Mouse (Mus musculus) lung, postnatal 0 days (tissue): ENCODE measurements around the gene Tst. TPM values are rescaled to one million over a fixed set of nuclear protein-coding genes. Genes with fewer than 3 reads are reported as not detected.

Experiments used
- ATAC-seq: fragments of 200-750 bp; cut with Nextera tagmentation; 2 replicates; pipeline ENCODE4 v1.8.0; 2017; ENCODE audit warnings: moderate library complexity
- DNase-seq: peaks from one replicate; pipeline ENCODE4 v3.0.0-alpha.2; 2016; ENCODE audit warnings: low spot score
- H3K27ac ChIP-seq: fragments of 300-500 bp; sonication (generic); 2 replicates; pipeline ENCODE4 v1.5.1; 2014; ENCODE audit warnings: antibody characterized with exemption, mild to moderate bottlenecking, low read length, mixed read lengths
- H3K27me3 ChIP-seq: fragments of 300-500 bp; sonication (generic); replicated peaks from 2 replicates; pipeline ENCODE4 v1.6.1; 2014; ENCODE audit warnings: low read length, mixed read lengths; ENCODE audit not compliant: insufficient read depth
- H3K36me3 ChIP-seq: fragments of 300-500 bp; sonication (generic); 2 replicates; pipeline ENCODE4 v1.6.1; 2014; ENCODE audit warnings: low read length, mixed read lengths; ENCODE audit not compliant: insufficient read depth
- H3K4me1 ChIP-seq: fragments of 300-500 bp; sonication (generic); 2 replicates; pipeline ENCODE4 v1.6.1; 2014; ENCODE audit warnings: antibody characterized with exemption, low read depth, low read length, mixed read lengths; ENCODE audit not compliant: insufficient read depth
- H3K4me2 ChIP-seq: fragments of 300-500 bp; sonication (generic); replicated peaks from 2 replicates; pipeline ENCODE4 v1.6.1; 2014; ENCODE audit warnings: low read depth, mild to moderate bottlenecking, low read length, moderate library complexity, mixed read lengths
- H3K4me3 ChIP-seq: fragments of 300-500 bp; sonication (generic); 2 replicates; pipeline ENCODE4 v1.5.1; 2014; ENCODE audit warnings: low read depth, low read length
- H3K9ac ChIP-seq: fragments of 300-500 bp; sonication (generic); replicated peaks from 2 replicates; pipeline ENCODE4 v1.6.1; 2014; ENCODE audit warnings: low read depth, mild to moderate bottlenecking
- H3K9me3 ChIP-seq: fragments of 300-500 bp; sonication (generic); 2 replicates; pipeline ENCODE4 v1.6.1; 2016; ENCODE audit warnings: low read length, mixed read lengths
- CTCF ChIP-seq: IDR thresholded peaks from 2 replicates; pipeline ENCODE4 v1.5.1; 2016; ENCODE audit warnings: antibody characterized with exemption, mild to moderate bottlenecking
- EP300 ChIP-seq: IDR thresholded peaks from 2 replicates; pipeline ENCODE4 v1.6.1; 2016; ENCODE audit warnings: antibody characterized with exemption, mild to moderate bottlenecking, control low read depth
- WGBS: fragments of 180-500 bp; shearing (Covaris S2); extraction: QIAGEN DNeasy Blood & Tissue Kit; methylation state at CpG from one replicate; pipeline ENCODE4 v1.1.7; 2014; 5-methylcytosine and 5-hydroxymethylcytosine counted together
- polyA plus RNA-seq: library from polyadenylated mRNA; unstranded; fragments of >200 nt; fragmentation: Nextera tagmentation; extraction: Ambion mirVana; gene quantifications from 2 replicates; pipeline ENCODE4 v1.2.1, GENCODE M21; 2015

Tst gene
- polyA plus RNA-seq, 1 experiment from 2014 or later = 171 TPM

DNA sequence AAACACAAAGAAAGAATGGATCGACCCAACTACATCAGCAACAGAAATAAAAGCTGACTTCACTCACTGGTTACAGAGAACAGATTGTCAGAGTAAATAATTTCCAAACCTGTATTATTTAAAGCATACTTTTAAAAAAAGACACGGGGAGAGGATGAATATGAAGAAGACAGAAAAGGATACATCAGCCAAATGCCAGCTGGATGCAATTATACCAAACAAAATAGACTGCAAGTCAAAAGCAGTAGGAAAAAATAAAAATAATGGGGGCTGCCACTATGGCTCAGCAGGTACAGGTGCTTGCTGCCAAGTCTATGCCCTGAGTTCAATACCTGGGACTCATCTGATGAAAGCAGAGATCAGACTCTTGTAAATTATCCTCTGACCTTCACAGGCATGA, 25.5 kb downstream of the Tst start:
- ATAC-seq = no peak

GRCm38 (mm10) chr15:78378556-78378955, 27.2 kb downstream of the Tst start:
- no peak for ATAC-seq
- Histone ChIP-seq H3K27ac (no peak overlapping the region), H3K4me3 (no peak overlapping the region), H3K27me3 (no peaks in the 10 kb centered on the region), H3K9me3 (no peaks in the 10 kb centered on the region), H3K9ac (no peak overlapping the region), H3K4me1 (peaks cover 6% of the 10 kb centered on the region), H3K4me2 (no peak overlapping the region), H3K36me3 (no peaks in the 10 kb centered on the region)
- no peak for DNase-seq
- TF ChIP-seq CTCF (no peak), EP300 (no peak)
- 49% methylated on average over 10 of the region's 10 CpGs for WGBS

More for the DNA sequence above, 25.5 kb downstream of the Tst start:
- no peak for TF ChIP-seq CTCF
- H3K4me3 ChIP-seq = no peak overlapping the region
- H3K4me1 ChIP-seq = no peaks in the 10 kb centered on the region
- H3K27me3 ChIP-seq = no peaks in the 10 kb centered on the region
- no peak for DNase-seq
- WGBS = 78% methylated on average over 2 of the region's 2 CpGs
- H3K9me3 ChIP-seq = no peaks in the 10 kb centered on the region
- H3K36me3 ChIP-seq = no peaks in the 10 kb centered on the region
- H3K9ac ChIP-seq = no peak overlapping the region
- H3K4me2 ChIP-seq = no peak overlapping the region
- H3K27ac ChIP-seq = no peak overlapping the region

- ATAC-seq (no peak), DNase-seq (no peak)
- H3K4me3 ChIP-seq = no peak overlapping the region
- H3K4me1 ChIP-seq = peaks cover 11% of the 10 kb centered on the region
- no peak overlapping the region for H3K9ac ChIP-seq
- H3K27me3 ChIP-seq = no peaks in the 10 kb centered on the region
- no peak overlapping the region for H3K27ac ChIP-seq
- H3K36me3 ChIP-seq = no peaks in the 10 kb centered on the region
- TF ChIP-seq EP300 (no peak), CTCF (no peak)
- no peak overlapping the region for H3K4me2 ChIP-seq
- 80% methylated on average over 10 of the region's 10 CpGs for WGBS
- no peaks in the 10 kb centered on the region for H3K9me3 ChIP-seq
Observed at GRCm38 (mm10) chr15:78377859-78378258, 27.8 kb downstream of the Tst start.

DNA sequence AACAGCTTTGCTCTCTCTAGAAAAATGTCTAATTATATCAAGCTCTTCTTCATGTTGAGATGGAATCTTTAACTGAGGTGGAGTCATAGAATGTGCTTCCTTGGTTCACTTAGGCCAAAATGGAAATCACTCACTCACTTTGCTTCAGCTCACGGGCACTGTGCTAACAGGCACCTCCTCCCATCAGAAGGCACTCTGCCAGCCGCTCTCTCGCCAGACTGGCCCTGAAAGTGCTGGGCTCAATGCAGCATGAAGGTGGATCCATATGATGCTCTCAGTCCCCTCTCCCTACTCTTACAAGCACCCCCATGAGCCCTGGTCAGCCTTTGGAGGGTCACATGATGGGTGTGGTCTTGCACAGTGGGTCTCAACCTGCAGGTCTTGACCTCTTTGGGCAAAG, 31.5 kb downstream of the Tst start:
- no peak for TF ChIP-seq EP300
- no peak for TF ChIP-seq CTCF
- ATAC-seq (no peak), DNase-seq (peak; percentile 12)
- peaks cover 18% of the 10 kb centered on the region for H3K4me1 ChIP-seq
- 37% methylated on average over 3 of the region's 3 CpGs for WGBS
- H3K36me3 ChIP-seq = no peaks in the 10 kb centered on the region
- no peak overlapping the region for H3K4me3 ChIP-seq
- no peak overlapping the region for H3K4me2 ChIP-seq
- H3K9me3 ChIP-seq = no peaks in the 10 kb centered on the region
- H3K9ac ChIP-seq = no peak overlapping the region
- 0 out of 2 replicates have a peak overlapping the region, but pooled peaks have one; percentile 73 for H3K27ac ChIP-seq
- H3K27me3 ChIP-seq = no peaks in the 10 kb centered on the region

GRCm38 (mm10) chr15:78372796-78373195, 32.9 kb downstream of the Tst start:
- Histone ChIP-seq H3K9me3 (no peaks in the 10 kb centered on the region), H3K27me3 (no peaks in the 10 kb centered on the region), H3K4me3 (no peak overlapping the region), H3K4me2 (no peak overlapping the region), H3K9ac (no peak overlapping the region), H3K27ac (peak overlapping the region; percentile 73), H3K4me1 (peaks cover 18% of the 10 kb centered on the region), H3K36me3 (no peaks in the 10 kb centered on the region)
- ATAC-seq (peak; percentile 76), DNase-seq (peak; percentile 81)
- TF ChIP-seq EP300 = peak; percentile 85
- TF ChIP-seq CTCF = no peak
- WGBS = 19% methylated on average over 3 of the region's 3 CpGs

- Histone ChIP-seq H3K4me1 (peaks cover 18% of the 10 kb centered on the region), H3K27ac (peak overlapping the region; percentile 3; the same call in 1 of the 2 replicates), H3K36me3 (no peaks in the 10 kb centered on the region), H3K4me2 (no peak overlapping the region), H3K4me3 (no peak overlapping the region), H3K9ac (no peak overlapping the region), H3K9me3 (no peaks in the 10 kb centered on the region), H3K27me3 (0 out of 2 replicates have a peak, but pooled peaks cover 3% of the 10 kb centered on the region)
- no peak for TF ChIP-seq EP300
- TF ChIP-seq CTCF = no peak
- DNase-seq = no peak
- WGBS = 61% methylated on average over 1 of the region's 1 CpGs
- ATAC-seq = no peak
Observed at GRCm38 (mm10) chr15:78369641-78370040, 36.1 kb downstream of the Tst start.

DNA sequence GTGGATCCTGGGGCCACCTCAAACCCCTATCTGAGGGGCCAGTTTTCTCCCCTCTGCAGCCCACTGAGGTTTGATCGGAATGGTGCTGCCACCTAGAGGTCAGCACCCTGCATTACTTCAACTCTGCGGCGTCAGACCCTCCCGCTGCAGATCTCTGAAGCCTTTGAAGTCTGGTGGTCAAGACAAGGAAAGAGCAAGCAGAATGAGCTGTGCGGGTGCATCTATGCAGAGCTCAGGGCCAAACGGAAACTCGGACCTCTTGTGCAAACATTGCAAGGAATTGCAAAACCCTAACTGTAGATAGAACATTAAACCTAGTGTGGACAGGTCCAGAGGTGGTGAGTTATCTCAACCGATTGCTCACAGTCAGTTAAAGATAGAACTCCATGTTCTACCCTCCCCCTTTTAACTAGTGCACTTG, 36.8 kb downstream of the Tst start:
- Histone ChIP-seq H3K4me3 (no peak overlapping the region), H3K9ac (no peak overlapping the region), H3K9me3 (no peaks in the 10 kb centered on the region), H3K27ac (no peak overlapping the region), H3K4me2 (no peak overlapping the region), H3K36me3 (no peaks in the 10 kb centered on the region), H3K27me3 (0 out of 2 replicates have a peak, but pooled peaks cover 3% of the 10 kb centered on the region), H3K4me1 (peaks cover 16% of the 10 kb centered on the region)
- ATAC-seq (peak; percentile 65), DNase-seq (peak; percentile 90)
- TF ChIP-seq EP300 = peak; percentile 34; the same call in 1 of the 2 replicates
- TF ChIP-seq CTCF = peak; percentile 82
- 3% methylated on average over 8 of the region's 8 CpGs for WGBS
